Mouse (Mus musculus): Measurements from ENCODE around the gene Mrps18b. TPM values are rescaled to one million over a fixed set of nuclear protein-coding genes. Genes with fewer than 3 reads are reported as not detected.
A peak's percentile ranks its signal among the peaks of the same experiment; 100 is the strongest.
"Not testable (repeated sequence)": the region's sequence is repeated elsewhere in the genome, so short reads cannot be mapped to it uniquely, and the experiment has no call there.

Mrps18b gene
- 10 to 100 TPM; 52.8 to 56.2 TPM for total RNA-seq (2021)

- intact Hi-C loops (cut with DNase I) = loop anchor here (2.0 kb wide), 1 partner anchor 80 kb away; no protein-coding TSS in a partner anchor
- peak; percentile 98 to 99 for DNase-seq
These were observed at the start of gene Mrps18b, which contains the start of gene Ppp1r10 for GRCm38 (mm10) chr17:35916297-35917142. Mrps18b (minus strand) TSS chr17:35916389. Ppp1r10 (plus strand) TSS chr17:35916434.

GRCm38 (mm10) chr17:35963279-35963678, 47.1 kb upstream of the Mrps18b start:
- DNase-seq = no peak
- intact Hi-C loops (cut with DNase I) = no loop called here

- intact Hi-C loops (cut with DNase I) = no loop called here
- DNase-seq = no peak
These were observed 42.5 kb upstream of the Mrps18b start for GRCm38 (mm10) chr17:35958533-35959223.

GRCm38 (mm10) chr17:35954665-35955064, 38.5 kb upstream of the Mrps18b start:
- intact Hi-C loops (cut with DNase I) = no loop called here
- DNase-seq = no peak

GRCm38 (mm10) chr17:35952559-35952958, 36.4 kb upstream of the Mrps18b start:
- intact Hi-C loops (cut with DNase I); DNase-seq: not testable (repeated sequence)

GRCm38 (mm10) chr17:35950946-35951345, 34.8 kb upstream of the Mrps18b start:
- intact Hi-C loops (cut with DNase I); DNase-seq: not testable (repeated sequence)

- DNase-seq = no peak
- intact Hi-C loops (cut with DNase I) = loop anchor here (5.0 kb wide), 2 partner anchors 172 to 252 kb away; partner anchors contain the start of gene H2-T3
These were observed 23.8 kb upstream of the Mrps18b start for GRCm38 (mm10) chr17:35939941-35940340.

GRCm38 (mm10) chr17:35939108-35939507, 22.9 kb upstream of the Mrps18b start:
- intact Hi-C loops (cut with DNase I) = loop anchor here (5.0 kb wide), 2 partner anchors 173 to 253 kb away; partner anchors contain the start of gene H2-T3
- DNase-seq = no peak

GRCm38 (mm10) chr17:35937700-35938348, 21.6 kb upstream of the Mrps18b start:
- intact Hi-C loops (cut with DNase I) = loop anchor here (1.0 to 5.0 kb wide), 3 partner anchors 55 to 254 kb away; partner anchors contain the start of gene H2-T3
- DNase-seq = peak; percentile 45 to 62

- not testable (repeated sequence) for DNase-seq
- intact Hi-C loops (cut with DNase I) = loop anchor here (5.0 kb wide), 2 partner anchors 177 to 257 kb away; partner anchors contain the start of gene H2-T3
These were observed 19.6 kb upstream of the Mrps18b start for GRCm38 (mm10) chr17:35935763-35936162.

- intact Hi-C loops (cut with DNase I) = no loop called here
- DNase-seq = no peak
These were observed 16.4 kb upstream of the Mrps18b start for GRCm38 (mm10) chr17:35932608-35933007.

- intact Hi-C loops (cut with DNase I) = no loop called here
- DNase-seq = no peak
These were observed 14.4 kb upstream of the Mrps18b start for GRCm38 (mm10) chr17:35930627-35931026.

GRCm38 (mm10) chr17:35929534-35929933, 13.3 kb upstream of the Mrps18b start:
- intact Hi-C loops (cut with DNase I) = no loop called here
- DNase-seq = no peak

- intact Hi-C loops (cut with DNase I) = no loop called here
These were observed 11.3 kb upstream of the Mrps18b start for GRCm38 (mm10) chr17:35927471-35927870.

GRCm38 (mm10) chr17:35923281-35923680, 7.1 kb upstream of the Mrps18b start:
- intact Hi-C loops (cut with DNase I) = no loop called here
- DNase-seq = no peak

More at GRCm38 (mm10) chr17:35927471-35927870, 11.3 kb upstream of the Mrps18b start:
- DNase-seq = no peak

GRCm38 (mm10) chr17:35922566-35922965, 6.4 kb upstream of the Mrps18b start:
- intact Hi-C loops (cut with DNase I) = no loop called here
- DNase-seq = no peak

- DNase-seq = no peak
- intact Hi-C loops (cut with DNase I) = no loop called here
These were observed 5.5 kb upstream of the Mrps18b start for GRCm38 (mm10) chr17:35921710-35922109.

- intact Hi-C loops (cut with DNase I) = no loop called here
- peak; percentile 55 to 64 for DNase-seq
These were observed 4.8 kb upstream of the Mrps18b start for GRCm38 (mm10) chr17:35920862-35921562.

GRCm38 (mm10) chr17:35920384-35920783, 4.2 kb upstream of the Mrps18b start:
- peak in 1 of 2 experiments; percentile 28 for DNase-seq
- intact Hi-C loops (cut with DNase I) = no loop called here

GRCm38 (mm10) chr17:35919864-35920301, 3.7 kb upstream of the Mrps18b start:
- intact Hi-C loops (cut with DNase I) = no loop called here
- peak in 1 of 2 experiments; percentile 44 for DNase-seq

All from heart, postnatal 10 days (tissue).